Mouse (Mus musculus) liver, embryonic 16.5 days (tissue): ENCODE results near the gene Ppat. TPM values are rescaled to one million over a fixed set of nuclear protein-coding genes. Genes with fewer than 3 reads are reported as not detected.
A peak's percentile ranks its signal among the peaks of the same experiment; 100 is the strongest.

Source experiments
- ATAC-seq: fragments of 200-750 bp; cut with Nextera tagmentation; 2 replicates; pipeline ENCODE4 v1.8.0; 2017; ENCODE audit warnings: low read depth, mild to moderate bottlenecking, moderate number of reproducible peaks, moderate library complexity
- H3K27ac ChIP-seq: fragments of 300-500 bp; sonication (generic); 2 replicates; pipeline ENCODE4 v1.5.1; 2014; ENCODE audit warnings: mild to moderate bottlenecking, low read length
- H3K27me3 ChIP-seq: fragments of 300-500 bp; sonication (generic); 2 replicates; pipeline ENCODE4 v1.6.1; 2014; ENCODE audit warnings: low read depth, low read length, mixed read lengths; ENCODE audit not compliant: control insufficient read depth, insufficient read depth
- H3K36me3 ChIP-seq: fragments of 300-500 bp; sonication (generic); 2 replicates; pipeline ENCODE4 v1.6.1; 2014; ENCODE audit warnings: mild to moderate bottlenecking; ENCODE audit not compliant: control insufficient read depth, insufficient read depth
- H3K4me1 ChIP-seq: fragments of 300-500 bp; sonication (generic); 2 replicates; pipeline ENCODE4 v1.6.1; 2014; ENCODE audit warnings: low read depth, low read length, mixed read lengths; ENCODE audit not compliant: control insufficient read depth
- H3K4me2 ChIP-seq: fragments of 300-500 bp; sonication (generic); 2 replicates; pipeline ENCODE4 v1.6.1; 2014; ENCODE audit warnings: low read depth, low read length, mixed read lengths
- H3K4me3 ChIP-seq: fragments of 300-500 bp; sonication (generic); 2 replicates; pipeline ENCODE4 v1.5.1; 2014; ENCODE audit warnings: low read depth, mild to moderate bottlenecking, low read length
- H3K9ac ChIP-seq: fragments of 300-500 bp; sonication (generic); 2 replicates; pipeline ENCODE4 v1.6.1; 2014; ENCODE audit warnings: low read depth, low read length
- H3K9me3 ChIP-seq: fragments of 300-500 bp; sonication (generic); replicated peaks from 2 replicates; pipeline ENCODE4 v1.6.1; 2016; ENCODE audit warnings: low read length; ENCODE audit not compliant: control insufficient read depth
- WGBS: fragments of 180-500 bp; shearing (Covaris S2); extraction: QIAGEN DNeasy Blood & Tissue Kit; methylation state at CpG from one replicate; pipeline ENCODE4 v1.1.7; 2014; ENCODE audit not compliant: insufficient replicate concordance; 5-methylcytosine and 5-hydroxymethylcytosine counted together
- polyA plus RNA-seq: library from polyadenylated mRNA; unstranded; fragments of >200 nt; fragmentation: Nextera tagmentation; extraction: Ambion mirVana; gene quantifications from 2 replicates; pipeline ENCODE4 v1.2.1, GENCODE M21; 2015

Ppat gene
- 18.0 and 20.1 TPM in 2 replicates for polyA plus RNA-seq

DNA sequence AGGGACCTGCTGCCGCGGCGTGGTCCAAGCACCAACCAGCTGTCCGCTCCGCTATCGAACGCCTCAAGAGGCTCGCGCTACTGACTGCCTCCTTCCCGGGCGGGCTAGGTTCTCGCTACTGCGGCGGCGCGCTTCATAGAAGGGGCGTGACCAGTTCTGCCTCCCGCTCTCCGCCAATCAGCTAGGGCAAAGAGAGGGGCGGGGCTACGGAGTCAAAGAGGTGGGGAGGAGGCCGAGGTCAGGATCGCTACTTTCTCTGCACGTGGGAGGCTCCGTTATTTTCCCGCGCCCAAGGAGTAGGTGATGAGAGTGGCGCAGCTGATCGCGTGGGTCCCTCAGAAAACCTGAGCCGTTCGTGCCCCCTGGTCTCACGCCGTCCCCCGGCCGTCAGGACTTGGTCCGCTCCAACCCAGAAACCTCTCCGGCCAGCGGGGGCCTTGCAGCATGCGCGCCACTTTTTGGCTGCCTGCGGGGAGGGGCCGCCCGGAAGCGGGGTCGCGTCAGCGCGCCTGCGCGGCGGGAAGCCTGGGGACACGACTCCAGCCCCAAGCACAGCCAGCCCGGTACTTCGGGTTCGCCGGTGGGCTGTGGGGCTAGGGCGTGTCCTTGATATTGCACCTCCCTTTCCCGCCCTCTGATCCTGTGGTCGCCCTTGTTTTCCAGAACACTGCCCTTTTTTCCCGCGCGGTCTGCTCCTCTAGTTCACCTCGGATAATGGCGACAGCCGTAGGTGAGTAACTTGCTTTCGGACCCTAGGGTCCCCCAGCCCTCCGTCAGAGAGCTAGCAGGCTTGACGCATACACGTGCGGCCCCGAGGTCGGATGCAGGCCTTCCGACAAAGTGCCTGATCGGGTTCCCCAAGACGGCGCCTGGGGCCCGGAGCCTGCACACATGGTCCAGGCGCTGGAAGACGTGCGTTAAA lies at the start of gene Ppat, which contains the start of gene Paics:
TSS of gene Ppat (minus strand) at position 473 of the 922 bp plus-strand sequence.
TSS of gene Paics (plus strand) at position 202 of the 922 bp plus-strand sequence.
- Histone ChIP-seq H3K4me1 (peaks cover 33% of the 10 kb centered on the region), H3K9ac (peak within 1 kb of the TSS; percentile 79), H3K27me3 (no peaks in the 10 kb centered on the region), H3K4me2 (peak within 1 kb of the TSS; percentile 94), H3K27ac (peak within 1 kb of the TSS; percentile 85), H3K36me3 (peaks cover 2% of the 10 kb centered on the region), H3K4me3 (peak within 1 kb of the TSS; percentile 81), H3K9me3 (no peaks in the 10 kb centered on the region)
- ATAC-seq = peak; percentile 91
- WGBS = under 1% methylated on average over 80 of the region's 81 CpGs

DNA sequence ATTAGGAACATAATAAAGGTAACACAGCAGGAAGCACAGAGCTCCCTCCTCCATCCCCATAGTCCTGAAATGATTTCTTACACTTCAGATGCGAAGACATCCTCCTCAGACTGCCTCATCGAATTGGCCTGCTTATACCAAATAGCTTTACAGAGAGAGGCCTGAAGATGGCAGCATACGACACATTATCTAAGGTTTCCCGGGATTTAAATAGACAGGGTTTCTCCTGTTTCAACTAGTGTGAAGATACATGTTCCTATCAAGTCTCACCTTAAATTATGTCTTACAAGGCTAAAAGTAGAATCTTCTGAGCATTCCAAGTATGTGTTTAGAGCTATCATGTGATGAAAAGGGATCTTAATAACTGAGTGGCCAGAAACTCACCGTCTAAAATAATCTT lies 47.0 kb upstream of the Ppat start:
- H3K4me3 ChIP-seq = no peak overlapping the region
- no peaks in the 10 kb centered on the region for H3K27me3 ChIP-seq
- no peaks in the 10 kb centered on the region for H3K9me3 ChIP-seq
- 65% methylated on average over 5 of the region's 5 CpGs for WGBS
- H3K4me2 ChIP-seq = no peak overlapping the region
- ATAC-seq = no peak
- H3K27ac ChIP-seq = no peak overlapping the region
- no peaks in the 10 kb centered on the region for H3K4me1 ChIP-seq
- no peak overlapping the region for H3K9ac ChIP-seq
- H3K36me3 ChIP-seq = peaks cover 46% of the 10 kb centered on the region

- Histone ChIP-seq H3K4me3 (no peak overlapping the region), H3K27me3 (no peaks in the 10 kb centered on the region), H3K27ac (peak overlapping the region; percentile 79), H3K4me1 (peaks cover 13% of the 10 kb centered on the region), H3K36me3 (peaks cover 73% of the 10 kb centered on the region), H3K9me3 (no peaks in the 10 kb centered on the region), H3K9ac (no peak overlapping the region; the same call in 1 of the 2 replicates), H3K4me2 (0 out of 2 replicates have a peak overlapping the region, but pooled peaks have one; percentile 17)
- 57% methylated on average over 5 of the region's 5 CpGs for WGBS
- peak; percentile 89 for ATAC-seq
These were observed 41.9 kb upstream of the Ppat start for GRCm38 (mm10) chr5:76993174-76993814.

DNA sequence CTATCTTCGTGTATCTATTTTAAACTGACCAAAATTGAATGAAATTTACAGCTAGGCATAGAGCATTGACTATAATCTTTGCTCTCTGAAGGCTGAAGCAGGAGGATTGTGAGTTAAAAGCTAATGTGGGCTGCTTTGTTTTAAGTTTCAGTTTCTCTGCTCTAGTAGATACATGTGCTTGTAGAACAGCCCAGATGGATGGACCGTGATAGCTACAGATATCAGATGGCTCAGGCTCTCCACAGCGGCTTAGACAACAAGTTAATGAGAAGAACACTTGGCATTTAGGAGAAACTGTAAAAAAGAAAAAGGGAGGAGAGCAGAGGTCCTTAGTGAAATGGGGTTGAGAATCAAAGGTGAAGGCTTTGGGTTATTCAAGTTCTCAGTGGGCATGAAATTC lies 39.4 kb upstream of the Ppat start:
- ATAC-seq = peak; percentile 62; the same call in 1 of the 2 replicates
- Histone ChIP-seq H3K27me3 (no peaks in the 10 kb centered on the region), H3K9me3 (no peaks in the 10 kb centered on the region), H3K36me3 (peaks cover 53% of the 10 kb centered on the region), H3K9ac (no peak overlapping the region), H3K27ac (peak overlapping the region; percentile 59), H3K4me1 (peaks cover 13% of the 10 kb centered on the region), H3K4me2 (peak overlapping the region; percentile 30; the same call in 1 of the 2 replicates), H3K4me3 (no peak overlapping the region)
- 37% methylated on average over 3 of the region's 3 CpGs for WGBS

DNA sequence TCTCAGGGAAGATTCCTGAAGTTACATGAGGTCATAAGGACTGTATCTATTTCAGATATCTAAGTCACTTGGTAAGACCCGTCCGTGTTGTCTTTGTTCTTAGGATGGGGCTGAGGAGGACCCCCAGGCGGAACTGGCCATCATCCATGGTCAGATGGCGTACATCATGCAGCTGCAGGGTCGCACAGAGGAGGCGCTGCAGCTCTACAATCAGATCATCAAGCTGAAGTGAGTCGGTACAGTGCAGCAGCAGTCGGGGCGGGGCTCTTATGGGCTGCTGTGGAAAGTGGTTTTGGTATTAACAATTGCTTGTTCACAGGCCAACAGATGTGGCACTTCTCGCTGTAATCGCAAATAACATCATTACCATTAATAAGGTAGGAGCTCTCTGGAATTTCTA lies 32.6 kb upstream of the Ppat start:
- H3K4me3 ChIP-seq = no peak overlapping the region
- no peak for ATAC-seq
- no peaks in the 10 kb centered on the region for H3K4me1 ChIP-seq
- WGBS = 80% methylated on average over 11 of the region's 11 CpGs
- no peaks in the 10 kb centered on the region for H3K27me3 ChIP-seq
- no peak overlapping the region for H3K9ac ChIP-seq
- H3K4me2 ChIP-seq = no peak overlapping the region
- H3K9me3 ChIP-seq = no peaks in the 10 kb centered on the region
- peaks cover 40% of the 10 kb centered on the region for H3K36me3 ChIP-seq
- no peak overlapping the region for H3K27ac ChIP-seq

DNA sequence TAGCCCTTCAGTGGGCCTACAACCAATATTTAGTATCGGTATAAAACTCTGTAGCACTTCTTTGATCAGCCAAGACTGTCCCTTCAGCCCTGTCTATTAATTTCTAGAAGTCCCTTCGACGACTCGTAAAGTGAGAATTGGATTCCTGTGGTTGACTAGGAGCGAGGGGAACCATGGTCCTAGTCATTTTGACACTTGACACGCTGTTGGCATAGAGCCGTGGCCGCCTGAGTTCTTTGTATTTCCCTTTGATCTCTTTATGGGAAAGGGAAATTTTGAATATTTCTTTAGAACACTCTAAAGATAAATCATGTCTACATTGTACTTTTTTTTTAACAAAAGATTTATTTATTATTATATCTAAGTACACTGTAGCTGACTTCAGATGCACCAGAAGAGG lies 24.4 kb upstream of the Ppat start:
- Histone ChIP-seq H3K27me3 (no peaks in the 10 kb centered on the region), H3K4me1 (peaks cover 12% of the 10 kb centered on the region), H3K36me3 (peaks cover 16% of the 10 kb centered on the region), H3K27ac (peak overlapping the region; percentile 23), H3K4me2 (peak overlapping the region; percentile 82), H3K9me3 (no peaks in the 10 kb centered on the region), H3K9ac (no peak overlapping the region; the same call in 1 of the 2 replicates), H3K4me3 (peak overlapping the region; percentile 98)
- ATAC-seq = no peak
- WGBS = 81% methylated on average over 8 of the region's 8 CpGs

GRCm38 (mm10) chr5:76974554-76975285 lies 23.3 kb upstream of the Ppat start, which contains the start of gene Srp72:
Gene Srp72 (plus strand): TSS chr5:76974683.
- peak within 1 kb of the TSS; percentile 95 for H3K9ac ChIP-seq
- peak within 1 kb of the TSS; percentile 98 for H3K4me3 ChIP-seq
- ATAC-seq = peak; percentile 90
- no peaks in the 10 kb centered on the region for H3K27me3 ChIP-seq
- H3K36me3 ChIP-seq = peaks cover 11% of the 10 kb centered on the region
- no peaks in the 10 kb centered on the region for H3K9me3 ChIP-seq
- H3K27ac ChIP-seq = peak within 1 kb of the TSS; percentile 90
- WGBS = under 1% methylated on average over 60 of the region's 60 CpGs
- H3K4me2 ChIP-seq = peak within 1 kb of the TSS; percentile 82
- H3K4me1 ChIP-seq = peaks cover 12% of the 10 kb centered on the region

GRCm38 (mm10) chr5:76974207-76974553 lies 22.8 kb upstream of the Ppat start:
- peak; percentile 9; the same call in 1 of the 2 replicates for ATAC-seq

More at GRCm38 (mm10) chr5:76974207-76974553, 22.8 kb upstream of the Ppat start:
- Histone ChIP-seq H3K27ac (no peak overlapping the region), H3K4me3 (peak overlapping the region; percentile 98), H3K27me3 (no peaks in the 10 kb centered on the region), H3K9me3 (no peaks in the 10 kb centered on the region), H3K4me1 (peaks cover 12% of the 10 kb centered on the region), H3K4me2 (peak overlapping the region; percentile 82), H3K36me3 (peaks cover 7% of the 10 kb centered on the region), H3K9ac (peak overlapping the region; percentile 95)
- 3% methylated on average over 17 of the region's 17 CpGs for WGBS
